Mouse (Mus musculus) Patski (cell line): ENCODE data around the gene Gsc2. TPM values are rescaled to one million over a fixed set of nuclear protein-coding genes. Genes with fewer than 3 reads are reported as not detected.

Experiments used
- ATAC-seq: fragments of 100-300 bp; one replicate; pipeline ENCODE4 v1.8.0; 2021
- CTCF ChIA-PET: fragments of 350-600 bp; sonication (Branson Sonifier 250); formaldehyde crosslinking; loops from one replicate; lab custom pipeline; 2022; ENCODE audit warnings: inconsistent platforms; lab: Charles Lee
- POLR2A ChIA-PET: fragments of 350-600 bp; sonication (Branson Sonifier 250); formaldehyde crosslinking; loops from one replicate; lab custom pipeline; 2022; ENCODE audit warnings: antibody characterized with exemption, inconsistent platforms; lab: Charles Lee
- DNase-seq: peaks from one replicate; pipeline ENCODE4 v3.0.0-alpha.2; 2011; ENCODE audit warnings: low read depth, low spot score
- H3K27me3 ChIP-seq: fragments of 371-371 bp; one replicate; pipeline ENCODE4 v1.5.1; 2021
- CTCF ChIP-seq: fragments of 100-300 bp; IDR thresholded peaks from one replicate; pipeline ENCODE4 v1.5.1; 2021
- in situ Hi-C: fragments of 300-500 bp; cut with MboI; formaldehyde crosslinking; loops from 3 replicates; pipeline ENCODE4 v1.11.1; 2018; ENCODE audit warnings: low pct_unique_long_range_greater_than_20kb, mixed read lengths
- polyA plus RNA-seq: library from polyadenylated mRNA; unstranded; gene quantifications from one replicate; pipeline ENCODE4 v1.2.3, GENCODE M21; 2021

The Gsc2 gene
- polyA plus RNA-seq, 1 experiment from 2014 or later = not detected

- ATAC-seq (no peak), DNase-seq (no peak)
- ChIA-PET CTCF (no interaction called here), POLR2A (no interaction called here)
- no peak for TF ChIP-seq CTCF
- in situ Hi-C loops = no loop called here
- no peaks in the 10 kb centered on the region for H3K27me3 ChIP-seq
Observed at GRCm38 (mm10) chr16:17871248-17871647, 43.6 kb downstream of the Gsc2 start.

DNA sequence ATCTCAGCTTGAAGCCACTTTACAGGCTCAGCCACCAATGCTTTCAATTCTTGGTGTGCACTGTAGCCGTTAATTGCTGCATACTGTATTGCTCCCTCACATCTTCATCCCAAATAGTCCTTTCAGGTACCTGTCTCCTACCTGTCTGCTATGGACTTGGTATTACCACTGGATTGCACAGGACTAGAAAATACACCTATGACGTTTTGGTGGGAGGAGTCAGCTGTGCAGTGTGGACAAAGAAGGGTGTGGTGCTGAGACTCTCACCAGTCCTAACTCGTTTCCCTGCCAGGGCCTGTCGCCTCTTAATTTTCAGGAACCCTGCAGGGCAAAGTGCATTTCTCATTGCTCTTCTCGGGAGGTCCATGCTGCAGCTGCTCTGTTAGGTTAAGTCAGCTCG is 49.1 kb downstream of the Gsc2 start:
- no peak for DNase-seq
- ChIA-PET POLR2A (interaction anchor here (0.6 kb wide), 1 partner anchor 53 kb away, joined by 3 read pairs; no protein-coding TSS in a partner anchor), CTCF (interaction anchor here (5.3 kb wide), 1 partner anchor 15 kb away, joined by 26 read pairs; no protein-coding TSS in a partner anchor)
- in situ Hi-C loops = no loop called here
- no peak for ATAC-seq
- no peaks in the 10 kb centered on the region for H3K27me3 ChIP-seq
- TF ChIP-seq CTCF = no peak

DNA sequence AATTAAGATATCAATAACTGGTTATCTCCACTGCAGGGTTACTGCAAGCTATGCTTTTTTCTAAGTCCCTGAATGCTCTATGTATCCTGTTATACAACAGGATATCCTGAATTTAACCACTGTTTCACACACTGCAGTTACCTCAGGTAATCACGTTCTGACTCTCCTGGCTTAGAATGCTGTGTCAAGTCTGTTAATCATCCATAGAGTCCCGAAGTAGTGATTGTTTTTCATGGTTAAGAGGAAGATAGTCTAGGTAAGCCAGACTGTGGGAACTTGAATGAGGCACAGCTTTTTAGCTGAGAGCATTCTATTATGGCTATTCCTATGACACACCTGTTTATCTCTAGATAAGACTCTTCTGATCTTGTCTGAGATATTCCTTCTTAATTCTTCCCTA is 49.6 kb downstream of the Gsc2 start:
- POLR2A ChIA-PET = interaction anchor here (0.6 kb wide), 1 partner anchor 52 kb away, joined by 3 read pairs; no protein-coding TSS in a partner anchor
- no peak for ATAC-seq
- in situ Hi-C loops = no loop called here
- no peak for DNase-seq
- CTCF ChIA-PET = interaction anchor here (1.2 to 1.3 kb wide), 2 partner anchors 12 to 16 kb away, joined by 5 read pairs; no protein-coding TSS in a partner anchor
- H3K27me3 ChIP-seq = no peaks in the 10 kb centered on the region
- no peak for TF ChIP-seq CTCF

Other genes starting within 250 kb of the Gsc2 start
- 69.1 TPM for gene Med15, start 182.2 kb downstream of the Gsc2 start, polyA plus RNA-seq
- 128 TPM for gene Klhl22, start 155.4 kb downstream of the Gsc2 start, polyA plus RNA-seq
- gene Scarf2, start 117.8 kb downstream of the Gsc2 start, polyA plus RNA-seq = 60.3 TPM
- 0.21 TPM for gene B830017H08Rik, start 81.9 kb downstream of the Gsc2 start, polyA plus RNA-seq
- 1.4 TPM for gene Car15, start 76.7 kb downstream of the Gsc2 start, polyA plus RNA-seq
- 0.17 TPM for gene Gm20518, start 23.4 kb downstream of the Gsc2 start, polyA plus RNA-seq
- 0.13 TPM for gene Tssk1, start 20.8 kb downstream of the Gsc2 start, polyA plus RNA-seq
- 75.2 TPM for gene Dgcr2, start 16.5 kb downstream of the Gsc2 start, polyA plus RNA-seq
- gene Tssk2, start 16.4 kb downstream of the Gsc2 start, polyA plus RNA-seq = 0.08 TPM
- gene Ess2, start 3.7 kb downstream of the Gsc2 start, polyA plus RNA-seq = 25.7 TPM
- 114 TPM for gene Slc25a1, start 13.2 kb upstream of the Gsc2 start, polyA plus RNA-seq
- 0.31 TPM for gene Vpreb2, start 65.4 kb upstream of the Gsc2 start, polyA plus RNA-seq
- gene Dgcr6, start 137.8 kb upstream of the Gsc2 start, polyA plus RNA-seq = 59.5 TPM
- 1.3 TPM for gene Prodh, start 175.1 kb upstream of the Gsc2 start, polyA plus RNA-seq
- 0.90 TPM for gene Rtn4r, start 212.6 kb upstream of the Gsc2 start, polyA plus RNA-seq